Mouse (Mus musculus) megakaryocyte progenitor cell, adult 5-6 weeks (primary cell): Measurements from ENCODE around the gene Thumpd2. TPM values are rescaled to one million over a fixed set of nuclear protein-coding genes. Genes with fewer than 3 reads are reported as not detected.

ENCODE experiments used
- ATAC-seq: replicated peaks from 2 replicates; pipeline ENCODE4 v1.8.0; 2016; ENCODE audit warnings: mild to moderate bottlenecking, moderate TSS enrichment, inconsistent platforms; ENCODE audit not compliant: poor library complexity
- total RNA-seq, 2 experiments: library from RNA; stranded (forward) in 1 of 2; stranded (reverse) in 1 of 2; fragments of 157-497, 149-512 nt in 1 of 2; fragments of 200-1000 nt in 1 of 2; gene quantifications; 2 replicates each; pipeline versions ENCODE4 v1.2.3 to v1.2.4; 2015 to 2017

The Thumpd2 gene
- total RNA-seq, 2 experiments from 2014 or later = 12.0 to 17.1 TPM

DNA sequence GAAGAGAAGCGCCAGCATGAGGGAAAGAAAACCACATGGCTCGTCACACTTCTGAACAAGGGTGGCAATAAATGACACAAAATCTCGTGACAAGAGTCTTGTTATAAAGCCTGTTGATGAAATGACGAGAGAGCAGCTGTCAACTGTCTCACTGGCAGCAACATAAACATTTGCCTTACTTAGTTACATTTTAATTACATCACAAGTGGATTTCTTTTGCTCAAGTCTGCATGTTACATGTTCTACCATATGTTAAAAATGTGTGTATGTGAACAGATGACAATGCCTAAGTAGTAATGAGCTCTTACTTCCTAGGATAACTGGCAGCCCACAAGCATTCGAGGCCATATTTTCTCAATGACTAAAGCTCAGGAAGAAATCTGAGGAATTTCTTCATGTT lies 29.5 kb downstream of the Thumpd2 start:
- ATAC-seq = no peak

DNA sequence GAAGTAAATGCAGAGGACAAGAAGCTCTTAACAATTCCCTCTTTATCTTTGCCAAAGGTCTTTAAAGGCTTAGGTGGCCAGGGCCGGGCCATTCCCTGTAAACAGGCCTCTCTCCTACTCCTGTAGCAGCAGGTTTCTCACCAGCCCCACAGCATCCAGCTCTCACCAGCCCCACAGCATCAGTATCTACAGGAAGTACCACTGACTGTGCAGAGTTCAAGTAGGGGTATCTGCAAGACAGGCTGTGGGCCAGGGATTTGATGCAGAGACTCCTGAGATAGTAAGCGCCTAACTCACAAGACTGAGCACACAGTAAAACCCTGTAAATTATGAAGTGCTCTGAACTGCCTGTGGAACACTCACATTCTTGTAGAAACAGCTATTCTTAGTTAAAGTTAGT lies 31.9 kb downstream of the Thumpd2 start:
- peak; percentile 29 for ATAC-seq

DNA sequence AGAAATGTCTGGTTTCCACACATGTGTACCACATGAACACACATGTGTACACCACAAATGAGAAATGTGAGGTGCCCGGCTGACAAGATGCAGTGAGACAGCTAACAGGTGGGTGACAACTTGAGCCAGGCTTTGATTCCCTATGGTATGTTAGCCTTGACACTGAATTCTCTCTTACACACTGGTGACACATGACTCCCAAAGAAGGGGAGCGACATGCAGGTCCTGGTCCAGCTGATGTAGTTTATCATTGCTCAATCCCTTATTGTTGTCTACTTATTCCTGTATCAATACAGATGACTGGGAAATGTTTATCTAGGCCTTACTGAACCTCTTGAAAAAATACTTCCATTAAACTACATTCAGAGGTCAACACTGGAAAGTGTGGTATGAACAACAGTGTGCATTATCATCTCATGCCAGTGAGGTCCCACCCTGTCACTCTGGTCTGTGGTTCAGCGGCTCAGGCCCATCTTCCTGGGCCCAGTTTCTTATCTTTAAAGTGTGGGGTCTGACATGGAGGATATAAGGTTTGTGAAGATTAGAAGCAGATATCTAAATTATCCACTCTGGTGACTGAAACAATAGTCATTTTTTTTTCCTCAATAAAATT lies 32.9 kb downstream of the Thumpd2 start:
- ATAC-seq = peak; percentile 90

DNA sequence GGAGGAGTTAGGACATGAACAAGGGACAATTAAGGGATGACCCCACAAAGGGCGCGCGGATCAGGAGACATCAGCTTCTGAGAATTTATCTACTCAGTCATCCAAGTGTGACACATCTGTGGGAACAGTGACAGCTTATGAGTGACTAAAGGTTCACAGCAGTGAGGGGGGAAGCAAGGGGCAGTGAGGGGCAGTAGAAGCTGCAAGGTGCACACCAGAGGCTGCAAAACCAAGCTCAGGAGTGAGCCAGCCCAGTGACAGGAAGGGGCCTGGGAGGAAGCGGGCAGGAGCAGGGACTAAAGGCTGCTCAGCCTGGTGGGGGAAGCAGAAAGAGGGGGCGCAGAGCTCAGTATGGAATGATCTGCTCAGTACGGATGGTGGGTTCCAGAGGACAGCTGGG lies 37.6 kb downstream of the Thumpd2 start:
- ATAC-seq = no peak

DNA sequence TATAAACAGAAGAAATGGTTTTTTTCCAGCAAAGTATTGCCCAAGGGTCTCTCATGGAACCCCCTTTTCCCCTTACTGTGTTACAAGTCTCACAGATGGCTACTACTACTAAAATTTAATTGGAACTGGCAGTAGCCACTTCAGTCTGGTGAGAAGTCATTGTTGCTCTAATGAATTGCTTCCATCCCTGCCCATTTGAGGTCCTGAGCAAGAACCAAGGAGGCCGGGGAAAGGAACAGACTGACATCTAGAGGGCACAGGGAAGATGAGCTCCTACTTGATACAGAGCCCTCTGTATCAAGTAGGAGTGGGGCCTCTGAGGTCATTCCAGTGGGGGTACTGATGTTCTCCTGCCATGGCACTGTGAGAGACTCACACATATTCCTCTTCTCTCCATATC lies 47.8 kb downstream of the Thumpd2 start:
- ATAC-seq = no peak

DNA sequence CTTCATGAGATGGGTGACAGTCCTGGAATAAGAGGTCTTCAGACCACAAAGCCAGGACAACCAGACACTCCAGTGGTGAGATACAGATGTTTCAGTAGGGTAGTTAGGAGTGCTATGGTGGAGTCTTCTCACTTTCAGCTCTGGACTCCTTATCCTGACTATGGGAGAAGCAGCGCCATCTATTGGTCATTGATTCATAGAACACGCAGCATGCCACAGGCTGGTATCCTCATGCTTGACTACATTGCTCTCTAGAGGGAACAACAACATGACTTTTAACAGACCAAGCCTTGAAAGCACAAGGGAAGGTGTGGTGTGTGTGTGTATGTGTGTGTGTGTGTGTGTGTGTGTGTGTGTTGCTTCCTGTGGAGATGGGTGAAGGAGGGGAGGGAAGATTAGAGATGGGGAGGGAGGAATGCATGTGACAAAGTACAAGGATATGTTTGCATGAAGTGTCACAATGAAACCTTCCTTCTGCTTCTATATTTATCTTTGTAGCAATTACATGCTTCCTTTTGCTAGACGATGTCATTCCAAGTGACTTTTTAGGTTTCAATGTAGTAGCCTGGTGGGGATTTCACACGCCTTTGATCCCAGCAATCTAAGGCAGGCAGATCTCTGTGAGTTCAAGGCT lies 49.0 kb downstream of the Thumpd2 start:
- ATAC-seq = peak; percentile 97

DNA sequence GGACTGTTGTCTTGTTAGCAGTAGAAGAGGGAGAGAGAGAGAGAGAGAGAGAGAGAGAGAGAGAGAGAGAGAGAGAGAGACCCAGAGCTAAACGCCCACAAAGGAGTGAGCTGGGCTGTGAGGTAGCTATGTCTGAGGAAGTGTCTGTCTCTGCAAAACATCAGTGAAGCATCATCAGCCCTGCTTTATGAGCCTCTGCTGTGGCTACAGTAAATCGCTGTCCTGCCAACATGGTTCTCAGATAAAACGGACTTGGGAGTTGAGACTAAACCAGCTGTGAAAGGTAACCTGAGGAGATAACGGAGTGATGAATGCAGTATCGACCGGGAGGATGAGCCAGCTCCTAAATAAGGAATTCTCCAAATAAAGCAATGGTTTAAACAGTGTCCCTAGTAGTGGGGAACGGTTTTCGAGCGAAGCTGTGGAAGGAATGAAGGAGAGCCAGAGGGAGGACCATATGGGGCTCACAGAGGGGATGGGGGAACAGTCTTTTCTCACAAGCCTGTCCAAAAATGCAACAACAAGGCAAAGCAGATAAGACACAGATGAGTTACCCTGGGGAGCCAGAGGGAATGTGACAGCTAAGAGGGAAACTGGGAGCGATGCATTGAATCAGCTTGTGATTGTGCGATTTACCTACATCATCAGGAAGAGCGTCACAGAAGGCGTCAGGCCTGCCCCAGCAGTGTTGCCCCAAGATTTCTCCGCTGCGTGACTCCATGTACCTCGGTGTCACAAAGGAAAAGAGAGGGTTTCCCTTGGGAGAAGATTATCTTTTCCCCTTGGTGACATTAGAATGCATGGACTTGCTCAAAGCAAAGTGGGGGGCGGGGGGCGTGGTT lies 53.8 kb downstream of the Thumpd2 start:
- ATAC-seq = no peak

DNA sequence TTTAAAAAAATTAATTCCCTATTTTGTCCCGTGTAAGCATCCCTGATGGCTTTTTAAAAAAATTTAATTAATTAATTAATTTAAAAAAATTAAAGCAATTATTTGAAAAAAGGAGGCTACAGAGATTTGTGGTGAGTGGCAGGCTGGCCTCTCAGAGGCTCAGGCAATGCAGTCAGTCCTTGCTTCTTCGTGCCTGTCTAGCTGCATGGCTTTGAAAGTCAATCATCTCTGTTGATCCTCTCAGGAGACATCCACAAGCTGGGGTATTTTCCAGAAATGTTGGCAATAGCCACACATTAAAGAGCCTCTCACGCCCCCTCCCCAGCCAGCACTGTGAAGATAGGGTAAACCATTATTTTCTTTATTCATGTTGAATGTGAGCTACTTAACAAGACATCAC lies 54.7 kb downstream of the Thumpd2 start:
- no peak for ATAC-seq

DNA sequence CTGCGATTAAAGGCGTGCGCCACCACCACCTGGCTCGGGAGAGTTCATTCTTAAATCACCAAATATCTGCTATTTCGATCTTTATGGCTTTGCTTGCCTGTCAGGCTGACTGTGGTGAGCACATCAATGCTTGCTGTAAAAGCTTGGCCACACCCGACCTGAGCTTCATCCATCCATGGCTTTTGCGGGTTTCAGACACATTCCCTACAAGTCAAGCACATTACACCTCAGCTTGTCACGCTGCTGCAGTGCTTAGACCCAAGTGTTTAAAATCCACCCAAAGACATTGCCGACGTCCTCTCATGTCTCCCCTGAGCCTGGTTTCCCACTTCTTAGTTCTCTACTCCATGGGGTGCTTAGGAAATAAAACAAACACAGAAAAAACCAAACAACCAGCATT lies 55.8 kb downstream of the Thumpd2 start:
- ATAC-seq = no peak

DNA sequence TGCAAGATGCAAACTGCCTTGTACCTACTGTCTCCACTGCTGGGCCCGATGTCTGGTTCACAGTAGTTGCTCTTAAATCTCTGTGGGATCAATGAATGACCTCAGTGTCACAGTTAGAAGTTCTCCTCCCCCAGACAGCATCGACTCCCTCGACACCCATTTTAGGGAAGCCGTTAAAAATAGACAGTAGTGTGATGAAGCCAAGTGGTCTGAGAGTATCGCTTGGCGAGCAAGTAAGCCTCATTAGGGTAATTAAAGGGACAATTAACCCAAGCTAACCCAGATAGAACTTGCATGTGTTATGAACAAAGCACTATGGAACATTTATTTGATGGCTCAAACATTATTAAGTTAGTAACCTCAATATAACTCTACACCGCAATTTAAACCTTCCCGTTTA lies 59.6 kb downstream of the Thumpd2 start:
- no peak for ATAC-seq

DNA sequence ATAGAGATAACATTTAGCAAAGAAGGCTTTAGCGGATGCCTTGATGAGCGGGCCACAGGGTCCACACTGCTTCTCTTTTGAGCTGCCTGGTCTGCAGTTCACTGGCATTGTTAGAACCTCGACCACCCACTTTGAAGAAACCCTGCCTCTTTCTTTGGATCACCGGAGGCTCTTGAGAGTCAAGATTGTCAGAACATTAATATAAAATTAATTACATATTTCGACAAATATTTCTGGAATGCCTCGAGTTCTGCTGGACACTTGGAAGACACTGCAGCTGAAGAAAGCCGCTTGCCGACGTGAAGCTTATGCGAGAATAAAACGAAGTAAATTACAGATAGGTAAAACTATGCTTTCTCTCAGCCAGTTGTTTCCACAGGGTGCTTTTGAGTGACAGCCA lies 60.4 kb downstream of the Thumpd2 start:
- ATAC-seq = no peak

DNA sequence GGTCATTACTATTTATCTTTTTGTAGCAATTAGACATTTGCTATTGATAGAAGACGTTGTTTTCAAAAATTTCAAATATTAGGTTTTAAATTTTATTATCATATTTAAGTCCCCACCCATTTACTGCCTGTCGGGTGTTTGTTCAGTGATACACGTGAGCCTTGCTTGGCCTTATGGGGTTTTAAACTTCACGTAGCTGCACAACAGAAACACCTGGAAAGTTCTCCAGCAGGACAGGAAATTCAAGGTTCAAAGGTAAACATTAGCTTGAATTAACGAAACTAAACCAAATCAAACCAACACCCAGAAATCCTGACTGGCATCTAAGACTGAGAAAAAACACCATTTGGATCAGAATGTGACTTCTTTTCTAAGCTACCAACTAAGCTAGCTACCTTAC lies 62.8 kb downstream of the Thumpd2 start:
- ATAC-seq = no peak

DNA sequence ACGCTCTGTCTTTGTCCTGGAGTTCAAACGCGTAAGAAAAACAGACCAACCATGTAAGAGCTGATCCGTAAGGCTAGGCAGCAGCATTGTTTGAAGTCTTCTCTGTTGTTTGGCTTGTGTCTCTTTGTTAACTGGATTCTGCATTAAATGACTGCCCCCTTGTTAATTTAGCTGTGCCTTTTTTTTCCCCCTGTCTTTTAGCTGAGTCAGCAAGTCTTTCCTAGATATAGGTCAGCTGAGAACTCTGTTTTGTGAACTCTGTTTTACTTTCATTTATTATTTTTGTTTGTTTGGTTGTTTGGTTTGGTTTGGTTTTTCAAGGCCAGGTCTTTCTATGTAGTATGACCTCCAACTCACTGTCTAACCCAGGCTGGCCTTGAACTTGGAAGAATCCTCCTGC lies 63.2 kb downstream of the Thumpd2 start:
- no peak for ATAC-seq

DNA sequence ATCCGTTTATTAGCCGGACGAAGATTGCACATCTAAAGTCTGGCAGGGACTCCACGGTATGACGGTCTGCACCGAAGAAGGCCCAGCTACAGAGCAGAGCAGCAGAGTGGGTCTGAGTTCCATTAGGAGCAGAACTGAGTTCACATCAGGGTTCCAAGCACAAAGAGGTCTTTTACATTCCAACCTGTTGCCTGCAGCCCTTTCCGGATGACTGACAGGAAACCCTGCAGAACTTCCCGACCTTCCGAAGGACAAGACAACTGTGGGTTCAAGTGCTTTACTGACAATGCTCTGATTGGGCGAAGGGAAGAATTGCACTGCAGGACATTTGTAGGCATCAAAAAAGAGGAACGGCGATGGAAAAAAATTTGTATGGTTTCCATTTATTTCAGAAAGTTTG lies 63.9 kb downstream of the Thumpd2 start:
- ATAC-seq = no peak

DNA sequence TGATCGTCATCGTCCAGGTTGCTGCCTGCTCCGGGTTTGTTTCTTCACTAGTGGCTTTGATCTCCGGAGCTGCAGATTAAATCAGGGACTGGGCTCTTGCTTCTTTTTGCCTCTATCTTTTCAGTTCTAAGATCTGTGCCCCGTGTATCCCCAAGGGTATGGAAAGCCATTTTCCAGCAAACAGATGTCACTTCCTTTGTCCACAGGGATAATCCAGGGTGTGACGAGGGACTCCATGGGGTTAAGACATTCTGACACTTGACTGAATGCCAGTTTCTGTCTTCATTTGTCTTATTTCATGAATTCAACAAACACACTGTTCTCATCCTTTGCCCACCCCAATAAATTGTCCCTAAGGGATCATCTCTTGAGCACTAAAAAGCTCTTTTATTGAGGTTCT lies 65.9 kb downstream of the Thumpd2 start:
- ATAC-seq = no peak

DNA sequence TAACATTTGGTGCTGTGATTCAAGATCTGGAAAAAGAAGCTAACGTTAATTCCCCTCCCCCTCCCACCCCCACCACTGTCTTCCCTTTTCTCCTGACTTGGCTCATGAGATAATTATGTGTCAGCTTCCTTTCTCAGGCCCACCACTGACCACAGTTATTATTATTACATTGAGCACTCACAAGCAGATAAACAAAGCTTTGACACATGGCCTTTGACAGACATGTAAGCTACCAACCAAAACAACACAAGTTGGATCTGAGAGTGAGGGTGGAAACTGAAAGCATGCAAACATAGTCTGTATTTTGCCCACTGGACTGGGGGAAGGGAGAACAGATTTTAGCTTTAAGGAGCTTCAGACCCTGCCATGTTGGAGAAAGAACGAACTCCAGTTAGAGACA lies 67.7 kb downstream of the Thumpd2 start:
- ATAC-seq = peak; percentile 39; the same call in 1 of the 2 replicates

DNA sequence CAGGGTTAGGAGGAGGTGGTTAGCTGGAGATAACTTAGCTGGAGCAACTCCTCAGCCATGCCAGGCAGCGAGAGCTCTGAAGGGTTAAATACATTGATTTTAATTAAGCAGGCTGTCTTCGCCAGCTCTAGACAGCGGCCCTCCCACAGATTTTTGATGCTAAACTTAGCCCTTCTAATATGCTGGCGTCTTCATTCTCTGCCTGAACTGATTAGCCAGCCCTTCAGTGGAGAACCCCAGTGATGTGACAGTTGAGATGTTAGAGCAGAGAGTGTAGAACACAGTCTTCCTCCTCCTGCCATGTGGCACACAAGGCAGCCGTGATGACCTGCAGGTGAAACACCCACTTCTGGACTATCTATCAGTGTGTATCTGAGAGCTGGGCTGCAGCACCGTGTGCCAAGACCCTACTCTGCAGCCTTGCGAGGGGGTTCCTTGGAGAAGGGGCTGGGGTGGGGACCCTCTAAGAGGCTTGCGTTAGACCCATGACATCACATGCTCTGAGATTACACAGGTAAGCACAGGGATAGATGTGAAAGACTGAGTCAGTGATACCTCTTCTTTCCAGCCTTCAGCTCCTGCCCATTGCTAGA lies 73.3 kb downstream of the Thumpd2 start:
- ATAC-seq = no peak

DNA sequence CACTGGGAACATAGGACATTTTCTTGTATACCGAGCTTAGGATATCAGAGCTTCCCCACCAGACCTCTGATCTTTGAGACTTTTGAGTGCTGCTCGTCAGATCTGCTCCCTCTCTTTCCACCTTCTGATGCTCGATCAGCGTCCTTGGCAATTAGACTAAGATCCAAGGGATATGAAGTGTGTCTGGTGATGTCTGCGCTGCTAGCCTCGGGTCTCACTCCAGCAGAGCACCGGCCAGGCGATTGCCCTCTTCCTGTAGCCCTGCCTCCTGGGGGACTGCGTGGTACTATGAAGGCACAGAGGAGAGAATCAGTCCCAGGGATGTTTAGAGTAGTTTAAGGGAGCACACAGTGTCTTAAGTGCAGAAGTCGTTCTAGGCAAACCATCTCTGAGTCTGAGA lies 81.9 kb downstream of the Thumpd2 start:
- ATAC-seq = no peak

DNA sequence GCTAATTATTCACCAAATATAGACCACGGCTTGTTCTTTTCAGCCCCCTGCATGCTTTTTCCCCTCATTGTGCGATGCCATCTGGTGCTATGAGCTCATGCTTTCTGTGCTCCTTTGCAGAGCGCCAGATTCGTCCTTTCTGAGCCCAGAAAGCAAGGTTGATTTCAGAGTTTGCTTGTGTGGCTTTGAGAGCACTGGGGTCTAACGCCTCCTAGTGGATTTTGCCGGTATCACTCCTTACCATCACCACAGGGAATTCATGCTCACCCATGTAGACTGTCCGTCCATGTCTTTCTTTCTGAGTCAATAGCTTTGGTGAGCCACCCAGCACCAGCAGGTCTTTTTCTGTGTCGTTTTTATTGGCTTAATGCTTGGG lies 82.5 kb downstream of the Thumpd2 start:
- ATAC-seq = peak; percentile 95

DNA sequence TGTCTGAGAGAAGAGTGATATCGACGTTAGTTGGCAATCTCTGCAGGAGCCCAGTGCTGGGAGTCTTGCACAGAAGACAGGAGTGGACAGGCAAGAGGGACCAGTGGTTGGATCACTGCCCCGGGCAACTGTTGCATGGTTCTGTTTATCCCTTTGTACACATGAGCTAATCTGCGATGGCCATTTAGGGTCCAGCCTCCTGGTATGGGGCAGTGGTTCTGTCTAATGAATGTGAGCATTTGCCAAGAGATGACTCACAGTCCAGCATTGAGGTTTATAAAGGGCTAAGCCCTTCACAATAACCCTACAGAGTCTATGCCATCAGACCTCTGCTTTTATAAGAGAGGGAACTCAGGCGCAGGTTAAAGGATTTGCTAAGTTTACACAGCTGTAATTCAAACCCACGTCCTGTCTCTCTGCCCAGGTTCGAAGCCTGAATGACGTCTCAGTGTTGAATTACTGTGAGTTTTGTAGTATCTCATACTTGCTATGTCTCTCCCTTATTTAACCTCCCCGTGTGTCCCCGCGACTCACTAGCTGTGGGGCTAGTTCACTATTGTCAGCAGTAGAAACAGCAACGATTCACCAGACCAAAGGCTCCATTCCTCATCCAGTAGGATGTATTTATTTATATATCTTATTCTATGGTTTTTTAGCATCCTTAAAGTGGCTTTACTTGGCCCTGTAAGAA lies 83.0 kb downstream of the Thumpd2 start:
- no peak for ATAC-seq

DNA sequence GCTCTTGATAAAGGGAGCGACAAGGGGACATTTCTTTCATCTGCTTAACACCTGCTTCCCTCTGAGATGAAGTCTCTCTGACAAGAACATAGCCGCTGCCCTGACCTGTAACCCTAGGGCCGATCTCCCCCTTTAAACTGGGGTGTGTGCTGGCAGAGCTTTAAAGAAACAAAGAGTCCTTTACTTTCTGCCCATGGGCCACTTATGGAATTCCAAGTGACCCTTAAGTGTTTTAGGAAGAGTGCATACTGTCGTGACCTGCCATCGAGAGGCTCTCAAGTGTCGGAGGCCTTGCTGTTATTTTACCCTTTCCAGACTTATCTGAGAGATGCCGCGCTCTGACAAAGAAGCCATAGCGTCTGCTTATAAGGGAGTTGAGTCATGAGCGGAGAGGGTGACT lies 84.8 kb downstream of the Thumpd2 start:
- no peak for ATAC-seq
